Mouse (Mus musculus): ENCODE data around the gene Pcdh17. TPM values are rescaled to one million over a fixed set of nuclear protein-coding genes. Genes with fewer than 3 reads are reported as not detected.

Gene Pcdh17
- polyA plus RNA-seq (2016; fragmentation: Nextera tagmentation; extraction: Ambion mirVana): 6.7 and 7.2 TPM in 2 replicates

DNA sequence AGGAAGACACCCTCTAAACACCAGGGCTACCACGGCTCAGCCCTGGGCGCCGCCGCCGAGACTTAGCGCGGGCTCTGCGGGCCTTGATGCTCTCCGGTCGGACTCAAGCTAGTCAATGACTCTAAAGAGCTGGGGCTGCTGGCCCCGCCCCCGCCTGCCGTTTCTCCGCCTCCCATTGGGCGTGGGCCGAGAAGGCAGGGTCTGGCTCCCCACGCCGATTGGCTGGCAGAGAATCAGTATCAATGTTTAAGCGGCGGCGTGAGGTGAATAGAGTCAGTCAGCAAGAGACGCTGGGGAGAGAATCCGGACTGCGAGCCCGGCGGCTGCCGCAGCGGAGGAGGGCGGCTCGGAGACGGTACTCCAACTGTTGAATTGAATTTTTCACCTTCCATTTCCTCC lies at the start of gene Pcdh17:
Gene Pcdh17 (plus strand): TSS at position 276 of the 399 bp plus-strand sequence.
- Histone ChIP-seq H3K4me3 (replicated peaks) (peak within 1 kb of the TSS; percentile 57), H3K4me1 (replicated peaks) (peaks cover 33% of the 10 kb centered on the region), H3K9ac (replicated peaks) (peak within 1 kb of the TSS; percentile 63), H3K27ac (peak within 1 kb of the TSS; percentile 78), H3K36me3 (no peaks in the 10 kb centered on the region), H3K4me2 (peak within 1 kb of the TSS; percentile 85), H3K9me3 (no peaks in the 10 kb centered on the region), H3K27me3 (peaks cover 44% of the 10 kb centered on the region)
- WGBS: under 1% methylated on average over 31 of the region's 31 CpGs
- peak; percentile 92 for ATAC-seq (ENCODE audit: insufficient number of reproducible peaks, insufficient read depth, low FRiP score, low TSS enrichment, low read depth)

- Histone ChIP-seq H3K36me3 (no peaks in the 10 kb centered on the region), H3K4me1 (replicated peaks) (no peaks in the 10 kb centered on the region), H3K27ac (no peak overlapping the region), H3K9me3 (no peaks in the 10 kb centered on the region), H3K4me2 (no peak overlapping the region), H3K4me3 (replicated peaks) (no peak overlapping the region), H3K9ac (replicated peaks) (no peak overlapping the region), H3K27me3 (no peaks in the 10 kb centered on the region)
- WGBS: 74% methylated on average over 1 of the region's 1 CpGs
- no peak for ATAC-seq (ENCODE audit: insufficient number of reproducible peaks, insufficient read depth, low FRiP score, low TSS enrichment, low read depth)
These were observed 46.2 kb upstream of the Pcdh17 start for GRCm38 (mm10) chr14:84397137-84397536.

- H3K9me3 ChIP-seq: no peaks in the 10 kb centered on the region
- H3K27me3 ChIP-seq: no peaks in the 10 kb centered on the region
- no peak overlapping the region for H3K27ac ChIP-seq
- ATAC-seq (ENCODE audit: insufficient number of reproducible peaks, insufficient read depth, low FRiP score, low TSS enrichment, low read depth): no peak
- no peaks in the 10 kb centered on the region for H3K4me1 ChIP-seq (replicated peaks)
- no peak overlapping the region for H3K9ac ChIP-seq (replicated peaks)
- H3K4me3 ChIP-seq (replicated peaks): no peak overlapping the region
- no peak overlapping the region for H3K4me2 ChIP-seq
- WGBS: 70% methylated on average over 2 of the region's 2 CpGs
- no peaks in the 10 kb centered on the region for H3K36me3 ChIP-seq
These were observed 18.6 kb upstream of the Pcdh17 start for GRCm38 (mm10) chr14:84424736-84425135.

GRCm38 (mm10) chr14:84426616-84427015 lies 16.7 kb upstream of the Pcdh17 start:
- Histone ChIP-seq H3K4me2 (no peak overlapping the region), H3K9me3 (no peaks in the 10 kb centered on the region), H3K4me3 (replicated peaks) (no peak overlapping the region), H3K4me1 (replicated peaks) (no peaks in the 10 kb centered on the region), H3K9ac (replicated peaks) (no peak overlapping the region), H3K36me3 (no peaks in the 10 kb centered on the region), H3K27ac (no peak overlapping the region), H3K27me3 (no peaks in the 10 kb centered on the region)
- no peak for ATAC-seq (ENCODE audit: insufficient number of reproducible peaks, insufficient read depth, low FRiP score, low TSS enrichment, low read depth)

- no peak overlapping the region for H3K9ac ChIP-seq (replicated peaks)
- ATAC-seq (ENCODE audit: insufficient number of reproducible peaks, insufficient read depth, low FRiP score, low TSS enrichment, low read depth): no peak
These were observed 5.1 kb upstream of the Pcdh17 start for GRCm38 (mm10) chr14:84438066-84438770.

GRCm38 (mm10) chr14:84440903-84441302 lies 2.5 kb upstream of the Pcdh17 start:
- no peak overlapping the region for H3K9ac ChIP-seq (replicated peaks)
- H3K36me3 ChIP-seq: no peaks in the 10 kb centered on the region
- whole genome bisulfite sequencing: 13% methylated on average over 2 of the region's 2 CpGs
- no peaks in the 10 kb centered on the region for H3K9me3 ChIP-seq
- H3K4me1 ChIP-seq (replicated peaks): peaks cover 13% of the 10 kb centered on the region; the same call in 1 of the 2 replicates
- H3K4me2 ChIP-seq: no peak overlapping the region
- peaks cover 20% of the 10 kb centered on the region for H3K27me3 ChIP-seq
- no peak overlapping the region for H3K27ac ChIP-seq
- no peak overlapping the region for H3K4me3 ChIP-seq (replicated peaks)
- ATAC-seq (ENCODE audit: insufficient number of reproducible peaks, insufficient read depth, low FRiP score, low TSS enrichment, low read depth): no peak

More at GRCm38 (mm10) chr14:84438066-84438770, 5.1 kb upstream of the Pcdh17 start:
- H3K4me3 ChIP-seq (replicated peaks): no peak overlapping the region
- no peak overlapping the region for H3K4me2 ChIP-seq
- H3K27me3 ChIP-seq: no peaks in the 10 kb centered on the region
- H3K9me3 ChIP-seq: no peaks in the 10 kb centered on the region
- H3K4me1 ChIP-seq (replicated peaks): no peaks in the 10 kb centered on the region
- no peak overlapping the region for H3K27ac ChIP-seq
- H3K36me3 ChIP-seq: no peaks in the 10 kb centered on the region
- WGBS: 28% methylated on average over 11 of the region's 11 CpGs

- Histone ChIP-seq H3K4me2 (peak overlapping the region; percentile 85), H3K27ac (peak overlapping the region; percentile 78), H3K4me3 (replicated peaks) (peak overlapping the region; percentile 57), H3K9ac (replicated peaks) (peak overlapping the region; percentile 63), H3K4me1 (replicated peaks) (peaks cover 27% of the 10 kb centered on the region), H3K9me3 (no peaks in the 10 kb centered on the region), H3K36me3 (no peaks in the 10 kb centered on the region), H3K27me3 (peaks cover 38% of the 10 kb centered on the region)
- under 1% methylated on average over 30 of the region's 30 CpGs for WGBS
- ATAC-seq (ENCODE audit: insufficient number of reproducible peaks, insufficient read depth, low FRiP score, low TSS enrichment, low read depth): peak; percentile 60
These were observed 655 bp upstream of the Pcdh17 start for GRCm38 (mm10) chr14:84442528-84443287.

GRCm38 (mm10) chr14:84443761-84444160 lies 398 bp downstream of the Pcdh17 start:
- WGBS: 3% methylated on average over 13 of the region's 13 CpGs
- Histone ChIP-seq H3K4me2 (peak overlapping the region; percentile 85), H3K27ac (no peak overlapping the region), H3K36me3 (no peaks in the 10 kb centered on the region), H3K4me1 (replicated peaks) (peaks cover 36% of the 10 kb centered on the region), H3K4me3 (replicated peaks) (peak overlapping the region; percentile 57), H3K9ac (replicated peaks) (0 out of 2 replicates have a peak overlapping the region, but pooled peaks have one; percentile 55), H3K9me3 (no peaks in the 10 kb centered on the region), H3K27me3 (peaks cover 48% of the 10 kb centered on the region)
- 0 out of 2 replicates have a peak, but pooled peaks have one; percentile 2 for ATAC-seq (ENCODE audit: insufficient number of reproducible peaks, insufficient read depth, low FRiP score, low TSS enrichment, low read depth)

GRCm38 (mm10) chr14:84444276-84444662 lies 906 bp downstream of the Pcdh17 start:
- WGBS: 1% methylated on average over 21 of the region's 21 CpGs
- Histone ChIP-seq H3K9me3 (no peaks in the 10 kb centered on the region), H3K9ac (replicated peaks) (peak overlapping the region; percentile 55; the same call in 1 of the 2 replicates), H3K36me3 (no peaks in the 10 kb centered on the region), H3K27ac (no peak overlapping the region), H3K4me3 (replicated peaks) (peak overlapping the region; percentile 57), H3K4me1 (replicated peaks) (peaks cover 36% of the 10 kb centered on the region), H3K4me2 (peak overlapping the region; percentile 85), H3K27me3 (peaks cover 48% of the 10 kb centered on the region)
- no peak for ATAC-seq (ENCODE audit: insufficient number of reproducible peaks, insufficient read depth, low FRiP score, low TSS enrichment, low read depth)

- H3K9ac ChIP-seq (replicated peaks): peak overlapping the region; percentile 55; the same call in 1 of the 2 replicates
- peak overlapping the region; percentile 57 for H3K4me3 ChIP-seq (replicated peaks)
- H3K27ac ChIP-seq: no peak overlapping the region; the same call in 1 of the 2 replicates
- peaks cover 36% of the 10 kb centered on the region for H3K4me1 ChIP-seq (replicated peaks)
- H3K27me3 ChIP-seq: peaks cover 51% of the 10 kb centered on the region
- WGBS: under 1% methylated on average over 21 of the region's 21 CpGs
- H3K4me2 ChIP-seq: peak overlapping the region; percentile 85
- H3K36me3 ChIP-seq: no peaks in the 10 kb centered on the region
- no peak for ATAC-seq (ENCODE audit: insufficient number of reproducible peaks, insufficient read depth, low FRiP score, low TSS enrichment, low read depth)
- no peaks in the 10 kb centered on the region for H3K9me3 ChIP-seq
These were observed 1.5 kb downstream of the Pcdh17 start for GRCm38 (mm10) chr14:84444663-84445502.

All from limb, embryonic 12.5 days (tissue).